Mouse (Mus musculus): ENCODE measurements around the gene Usp39. TPM values are rescaled to one million over a fixed set of nuclear protein-coding genes. Genes with fewer than 3 reads are reported as not detected.

Usp39 gene
- total and polyA plus RNA-seq, 2 experiments from 2014 or later: 39.0 to 52.6 TPM

GRCm38 (mm10) chr6:72364985-72365384 lies 20.0 kb upstream of the Usp39 start:
- Histone ChIP-seq H3K4me1 (ENCODE audit: insufficient read depth) (peaks cover 7% of the 10 kb centered on the region; the same call in 1 of the 2 replicates), H3K4me2 (ENCODE audit: low read depth) (no peak overlapping the region), H3K9me3 (ENCODE audit: low read length) (no peaks in the 10 kb centered on the region), H3K9ac (no peak overlapping the region), H3K36me3 (ENCODE audit: insufficient read depth) (peaks cover 5% of the 10 kb centered on the region), H3K27me3 (ENCODE audit: insufficient read depth, low read length) (no peaks in the 10 kb centered on the region), H3K27ac (ENCODE audit: low read depth, low read length) (no peak overlapping the region), H3K4me3 (ENCODE audit: low read depth, low read length) (no peak overlapping the region)
- no peak for ATAC-seq
- 68% methylated on average over 6 of the region's 6 CpGs for WGBS
- no peak for TF ChIP-seq CTCF (IDR thresholded peaks at IDR 0.05; ENCODE audit: low read depth)
- DNase-seq: no peak

- Histone ChIP-seq H3K9ac (no peak overlapping the region), H3K36me3 (ENCODE audit: insufficient read depth) (peaks cover 15% of the 10 kb centered on the region), H3K27me3 (ENCODE audit: insufficient read depth, low read length) (no peaks in the 10 kb centered on the region), H3K9me3 (ENCODE audit: low read length) (no peaks in the 10 kb centered on the region), H3K4me1 (ENCODE audit: insufficient read depth) (peaks cover 7% of the 10 kb centered on the region; the same call in 1 of the 2 replicates), H3K4me2 (ENCODE audit: low read depth) (no peak overlapping the region), H3K4me3 (ENCODE audit: low read depth, low read length) (no peak overlapping the region), H3K27ac (ENCODE audit: low read depth, low read length) (no peak overlapping the region)
- TF ChIP-seq CTCF (IDR thresholded peaks at IDR 0.05; ENCODE audit: low read depth): no peak
- ATAC-seq: no peak
- DNase-seq: no peak
- 43% methylated on average over 7 of the region's 7 CpGs for WGBS
Measured at GRCm38 (mm10) chr6:72364009-72364408, 19.0 kb upstream of the Usp39 start.

GRCm38 (mm10) chr6:72362132-72363028 lies 17.4 kb upstream of the Usp39 start:
- peaks cover 7% of the 10 kb centered on the region; the same call in 1 of the 2 replicates for H3K4me1 ChIP-seq (ENCODE audit: insufficient read depth)
- H3K36me3 ChIP-seq (ENCODE audit: insufficient read depth): peaks cover 28% of the 10 kb centered on the region
- H3K4me3 ChIP-seq (ENCODE audit: low read depth, low read length): peak overlapping the region; percentile 73
- no peaks in the 10 kb centered on the region for H3K9me3 ChIP-seq (ENCODE audit: low read length)
- DNase-seq (peak; percentile 97), ATAC-seq (peak; percentile 99)
- no peaks in the 10 kb centered on the region for H3K27me3 ChIP-seq (ENCODE audit: insufficient read depth, low read length)
- TF ChIP-seq CTCF (IDR thresholded peaks at IDR 0.05; ENCODE audit: low read depth): peak; percentile 65
- under 1% methylated on average over 42 of the region's 42 CpGs for WGBS
- H3K27ac ChIP-seq (ENCODE audit: low read depth, low read length): peak overlapping the region; percentile 68
- H3K4me2 ChIP-seq (ENCODE audit: low read depth): peak overlapping the region; percentile 67
- peak overlapping the region; percentile 71 for H3K9ac ChIP-seq

- DNase-seq (no peak), ATAC-seq (no peak)
- peaks cover 7% of the 10 kb centered on the region; the same call in 1 of the 2 replicates for H3K4me1 ChIP-seq (ENCODE audit: insufficient read depth)
- no peak overlapping the region for H3K27ac ChIP-seq (ENCODE audit: low read depth, low read length)
- H3K36me3 ChIP-seq (ENCODE audit: insufficient read depth): peaks cover 28% of the 10 kb centered on the region
- TF ChIP-seq CTCF (IDR thresholded peaks at IDR 0.05; ENCODE audit: low read depth): no peak
- H3K27me3 ChIP-seq (ENCODE audit: insufficient read depth, low read length): no peaks in the 10 kb centered on the region
- H3K4me2 ChIP-seq (ENCODE audit: low read depth): peak overlapping the region; percentile 67
- H3K9ac ChIP-seq: peak overlapping the region; percentile 71; the same call in 1 of the 2 replicates
- 76% methylated on average over 5 of the region's 5 CpGs for WGBS
- no peaks in the 10 kb centered on the region for H3K9me3 ChIP-seq (ENCODE audit: low read length)
- H3K4me3 ChIP-seq (ENCODE audit: low read depth, low read length): no peak overlapping the region
Measured at GRCm38 (mm10) chr6:72361121-72361551, 16.2 kb upstream of the Usp39 start.

GRCm38 (mm10) chr6:72360599-72360935 lies 15.6 kb upstream of the Usp39 start:
- H3K9me3 ChIP-seq (ENCODE audit: low read length): no peaks in the 10 kb centered on the region
- no peak overlapping the region for H3K9ac ChIP-seq
- TF ChIP-seq CTCF (IDR thresholded peaks at IDR 0.05; ENCODE audit: low read depth): no peak
- no peak overlapping the region for H3K27ac ChIP-seq (ENCODE audit: low read depth, low read length)
- H3K27me3 ChIP-seq (ENCODE audit: insufficient read depth, low read length): no peaks in the 10 kb centered on the region
- peaks cover 28% of the 10 kb centered on the region for H3K36me3 ChIP-seq (ENCODE audit: insufficient read depth)
- H3K4me2 ChIP-seq (ENCODE audit: low read depth): no peak overlapping the region
- DNase-seq: no peak
- WGBS: 67% methylated on average over 7 of the region's 7 CpGs
- H3K4me1 ChIP-seq (ENCODE audit: insufficient read depth): peaks cover 7% of the 10 kb centered on the region; the same call in 1 of the 2 replicates
- H3K4me3 ChIP-seq (ENCODE audit: low read depth, low read length): no peak overlapping the region
- no peak for ATAC-seq

- H3K4me2 ChIP-seq (ENCODE audit: low read depth): no peak overlapping the region
- peaks cover 7% of the 10 kb centered on the region; the same call in 1 of the 2 replicates for H3K4me1 ChIP-seq (ENCODE audit: insufficient read depth)
- no peaks in the 10 kb centered on the region for H3K27me3 ChIP-seq (ENCODE audit: insufficient read depth, low read length)
- ATAC-seq (no peak), DNase-seq (no peak)
- no peak overlapping the region for H3K27ac ChIP-seq (ENCODE audit: low read depth, low read length)
- no peak overlapping the region for H3K4me3 ChIP-seq (ENCODE audit: low read depth, low read length)
- no peaks in the 10 kb centered on the region for H3K9me3 ChIP-seq (ENCODE audit: low read length)
- no peak for TF ChIP-seq CTCF (IDR thresholded peaks at IDR 0.05; ENCODE audit: low read depth)
- H3K9ac ChIP-seq: no peak overlapping the region
- H3K36me3 ChIP-seq (ENCODE audit: insufficient read depth): peaks cover 28% of the 10 kb centered on the region
- WGBS: 76% methylated on average over 11 of the region's 11 CpGs
Measured at GRCm38 (mm10) chr6:72359891-72360598, 15.1 kb upstream of the Usp39 start.

GRCm38 (mm10) chr6:72359343-72359742 lies 14.4 kb upstream of the Usp39 start:
- Histone ChIP-seq H3K9me3 (ENCODE audit: low read length) (no peaks in the 10 kb centered on the region), H3K9ac (no peak overlapping the region), H3K36me3 (ENCODE audit: insufficient read depth) (peaks cover 28% of the 10 kb centered on the region), H3K4me2 (ENCODE audit: low read depth) (no peak overlapping the region), H3K27ac (ENCODE audit: low read depth, low read length) (no peak overlapping the region), H3K4me1 (ENCODE audit: insufficient read depth) (peaks cover 13% of the 10 kb centered on the region; the same call in 1 of the 2 replicates), H3K27me3 (ENCODE audit: insufficient read depth, low read length) (no peaks in the 10 kb centered on the region), H3K4me3 (ENCODE audit: low read depth, low read length) (no peak overlapping the region)
- ATAC-seq: no peak
- no peak for DNase-seq
- WGBS: 75% methylated on average over 2 of the region's 2 CpGs
- TF ChIP-seq CTCF (IDR thresholded peaks at IDR 0.05; ENCODE audit: low read depth): no peak

Measured in forebrain, postnatal 0 days (tissue).